Comparison of ENCODE assay signal across 19 mouse cellular contexts in genomic region chr4:126748381-126748780, GRCm38 (mm10). TPM values are rescaled to one million over a fixed set of nuclear protein-coding genes. Genes with fewer than 3 reads are reported as not detected.
DNase-seq lines count a peak whose midpoint lies in the region; ATAC-seq and TF ChIP-seq lines count a peak whose summit lies in the region.
"Had no signal": no experiment of that assay in that cellular context is flagged by ENCODE, and none has a peak within 500 bp of the region (broad histone marks: within the 10 kb centered on the region; RNA-seq: fewer than 3 reads in every experiment).

No protein-coding gene starts in this region.

- no peak overlapping the region for H3ac ChIP-seq in myocyte (ENCODE audit: control insufficient read depth, insufficient read length)

- no peaks in the 10 kb centered on the region for H3K9me3 ChIP-seq in forebrain, embryonic 14.5 days (replicated peaks; ENCODE audit: control insufficient read depth, low read length)
- no peaks in the 10 kb centered on the region for H3K9me3 ChIP-seq in forebrain, embryonic 16.5 days (ENCODE audit: control insufficient read depth, low read length)
- no peaks in the 10 kb centered on the region for H3K9me3 ChIP-seq in megakaryocyte, embryonic 14.5 days
- H3K9me3 ChIP-seq: forebrain, embryonic 10.5 days; heart, embryonic 15.5 days; lung, embryonic 15.5 days had no signal

- H3K79me2 ChIP-seq in myocyte (ENCODE audit: control insufficient read depth, insufficient read depth): peaks cover 4% of the 10 kb centered on the region

- no peak overlapping the region for H3K4me3 ChIP-seq in forebrain, embryonic 14.5 days (ENCODE audit: low read depth, low read length)
- H3K4me3 ChIP-seq in forebrain, embryonic 16.5 days (replicated peaks; ENCODE audit: low read length): no peak overlapping the region
- H3K4me3 ChIP-seq in megakaryocyte, embryonic 14.5 days (replicated peaks): peak overlapping the region; percentile 10
- no peak overlapping the region for H3K4me3 ChIP-seq in myocyte
- H3K4me3 ChIP-seq: forebrain, embryonic 10.5 days; heart, embryonic 15.5 days; lung, embryonic 15.5 days had no signal

- DNase-seq in forebrain, embryonic 14.5 days (ENCODE audit: low spot score): no peak
- peak; percentile 36 to 43 for DNase-seq in cerebellum, postnatal 14 days
- DNase-seq in spleen, adult 18-20 months: no peak
- no peak for DNase-seq in heart, adult 8-10 months (ENCODE audit: low spot score)
- DNase-seq: adrenal gland, postnatal 10 days; gastrocnemius, postnatal 14 days; kidney, adult 9 months had no signal

- no peaks in the 10 kb centered on the region for H3K27me3 ChIP-seq in forebrain, embryonic 14.5 days (replicated peaks; ENCODE audit: control insufficient read depth, insufficient read depth, low read length)
- no peaks in the 10 kb centered on the region for H3K27me3 ChIP-seq in forebrain, embryonic 16.5 days (replicated peaks; ENCODE audit: control insufficient read depth, insufficient read depth, low read length)
- no peaks in the 10 kb centered on the region for H3K27me3 ChIP-seq in megakaryocyte, embryonic 14.5 days (replicated peaks)
- H3K27me3 ChIP-seq in myocyte (ENCODE audit: control insufficient read depth, insufficient read depth, insufficient read length): no peaks in the 10 kb centered on the region
- H3K27me3 ChIP-seq: heart, embryonic 15.5 days; lung, embryonic 15.5 days had no signal

- H3K9ac ChIP-seq in forebrain, embryonic 14.5 days (ENCODE audit: low read length): 0 out of 2 replicates have a peak overlapping the region, but pooled peaks have one; percentile 29
- H3K9ac ChIP-seq in forebrain, embryonic 16.5 days (replicated peaks; ENCODE audit: low read depth, low read length): no peak overlapping the region
- H3K9ac ChIP-seq: heart, embryonic 15.5 days; lung, embryonic 15.5 days had no signal

- H3K4me1 ChIP-seq in forebrain, embryonic 14.5 days (ENCODE audit: control insufficient read depth, insufficient read depth, low read length): peaks cover 28% of the 10 kb centered on the region
- H3K4me1 ChIP-seq in forebrain, embryonic 16.5 days (replicated peaks; ENCODE audit: control insufficient read depth, insufficient read depth, low read length): peaks cover 50% of the 10 kb centered on the region
- H3K4me1 ChIP-seq in megakaryocyte, embryonic 14.5 days: peaks cover 48% of the 10 kb centered on the region

- no peak overlapping the region for H3K4me2 ChIP-seq in forebrain, embryonic 14.5 days (ENCODE audit: low read length)
- no peak overlapping the region for H3K4me2 ChIP-seq in forebrain, embryonic 16.5 days (ENCODE audit: low read length)
- no peak overlapping the region for H3K4me2 ChIP-seq in myocyte (ENCODE audit: low read depth)
- H3K4me2 ChIP-seq: heart, embryonic 15.5 days; liver, embryonic 11.5 days; lung, embryonic 15.5 days had no signal

- H3K36me3 ChIP-seq in forebrain, embryonic 14.5 days (ENCODE audit: control insufficient read depth, insufficient read depth, low read length): peaks cover 57% of the 10 kb centered on the region
- peaks cover 19% of the 10 kb centered on the region for H3K36me3 ChIP-seq in forebrain, embryonic 16.5 days (ENCODE audit: control insufficient read depth, insufficient read depth)
- peaks cover 76% of the 10 kb centered on the region for H3K36me3 ChIP-seq in megakaryocyte, embryonic 14.5 days (replicated peaks; ENCODE audit: low read length)
- peaks cover 5% of the 10 kb centered on the region for H3K36me3 ChIP-seq in myocyte (ENCODE audit: control insufficient read depth, insufficient read depth)

- H3K27ac ChIP-seq in forebrain, embryonic 14.5 days (ENCODE audit: low read depth, low read length): no peak overlapping the region
- H3K27ac ChIP-seq in forebrain, embryonic 16.5 days (ENCODE audit: low read length): no peak overlapping the region
- H3K27ac ChIP-seq: forebrain, embryonic 10.5 days; heart, embryonic 15.5 days; lung, embryonic 15.5 days had no signal

- 91% methylated on average over 8 of the region's 8 CpGs for WGBS in forebrain, embryonic 14.5 days
- 87% methylated on average over 8 of the region's 8 CpGs for WGBS in forebrain, embryonic 16.5 days

- TF ChIP-seq POLR2A in myocyte (IDR thresholded peaks at IDR 0.05; ENCODE audit: insufficient read length, low read depth): no peak

- ATAC-seq in forebrain, embryonic 14.5 days: no peak
- ATAC-seq in forebrain, embryonic 16.5 days: no peak
- no peak for ATAC-seq in megakaryocyte, adult 5-6 weeks (ENCODE audit: poor library complexity, severe bottlenecking)

TF ChIP-seq in myocyte, 11 proteins besides CTCF, POLR2A, EP300 and RAD21:
- TF ChIP-seq MYOD1 (IDR thresholded peaks at IDR 0.05; ENCODE audit: control insufficient read depth in 1 of 3, insufficient read length in 2 of 3, low read depth in 2 of 3) (peak in 2 of 3 experiments; percentile 25 to 29), E2F4 (IDR thresholded peaks at IDR 0.05; ENCODE audit: insufficient read depth) (no peak)

RNA-seq across cellular contexts. Expression of gene Ncdn, which starts 4.9 kb away (rescaled TPM):
- polyA plus RNA-seq in forebrain, embryonic 14.5 days (2014; fragmentation: Nextera tagmentation; extraction: Ambion mirVana): 47.8 and 79.3 TPM in 2 replicates
- 120 and 129 TPM in 2 replicates for polyA plus RNA-seq in forebrain, embryonic 16.5 days (2015; fragmentation: Nextera tagmentation; extraction: Ambion mirVana)
- polyA plus RNA-seq in megakaryocyte, embryonic 14.5 days (2012; ENCODE audit: insufficient read depth, low replicate concordance): 33.6 and 37.4 TPM in 2 replicates
- 6.0 TPM in 2 replicates for total RNA-seq in megakaryocyte, adult 5-6 weeks (2015)
- 6.0 and 6.1 TPM in 2 replicates for total RNA-seq in megakaryocyte, adult 5-6 weeks (2017)
- polyA plus RNA-seq in myocyte (2012; fragmentation: generic; extraction: Trizol): 25.8 TPM
- total RNA-seq in heart, adult 8-10 months (2022): 10 to 100 TPM; 17.2 to 20.1 (median 17.8) TPM

RNA-seq across cellular contexts. Expression of gene AU040320, which starts 5.0 kb away (rescaled TPM):
- 28.2 and 35.4 TPM in 2 replicates for polyA plus RNA-seq in forebrain, embryonic 14.5 days (2014; fragmentation: Nextera tagmentation; extraction: Ambion mirVana)
- polyA plus RNA-seq in forebrain, embryonic 16.5 days (2015; fragmentation: Nextera tagmentation; extraction: Ambion mirVana): 32.8 and 35.0 TPM in 2 replicates
- polyA plus RNA-seq in megakaryocyte, embryonic 14.5 days (2012; ENCODE audit: insufficient read depth, low replicate concordance): 18.6 and 47.8 TPM in 2 replicates
- total RNA-seq in megakaryocyte, adult 5-6 weeks (2015): 18.7 and 24.2 TPM in 2 replicates
- 18.6 and 20.7 TPM in 2 replicates for total RNA-seq in megakaryocyte, adult 5-6 weeks (2017)
- 56.6 TPM for polyA plus RNA-seq in myocyte (2012; fragmentation: generic; extraction: Trizol)
- 10 to 100 TPM; 27.8 to 33.6 (median 31.3) TPM for total RNA-seq in heart, adult 8-10 months (2022)

RNA-seq across cellular contexts. Expression of gene Tfap2e, which starts 12.3 kb away (rescaled TPM):
- polyA plus RNA-seq in forebrain, embryonic 14.5 days (2014; fragmentation: Nextera tagmentation; extraction: Ambion mirVana): 0.69 and 1.0 TPM in 2 replicates
- 0.34 and 0.75 TPM in 2 replicates for polyA plus RNA-seq in forebrain, embryonic 16.5 days (2015; fragmentation: Nextera tagmentation; extraction: Ambion mirVana)
- not detected in 2 replicates for polyA plus RNA-seq in megakaryocyte, embryonic 14.5 days (2012; ENCODE audit: insufficient read depth, low replicate concordance)
- not detected in 2 replicates for total RNA-seq in megakaryocyte, adult 5-6 weeks (2015)
- not detected in 2 replicates for total RNA-seq in megakaryocyte, adult 5-6 weeks (2017)
- 0.02 TPM for polyA plus RNA-seq in myocyte (2012; fragmentation: generic; extraction: Trizol)
- total RNA-seq in heart, adult 8-10 months (2022): under 1 TPM in 1 of 4 experiments, not detected in 3; 0.11 TPM
- total RNA-seq: adrenal gland, postnatal 10 days; gastrocnemius, postnatal 14 days; left cerebral cortex, adult 8-10 months had no signal
- polyA plus RNA-seq: C2C12; embryonic facial prominence, embryonic 11.5 days; heart, embryonic 15.5 days; liver, embryonic 11.5 days; neural tube, embryonic 14.5 days had no signal

Comparison
In these comparisons a context has a peak if more than half of its experiments do, and no peak if none do; other contexts are left out.
1. DNase-seq: peak in cerebellum, postnatal 14 days (2 of 2); none in forebrain, embryonic 14.5 days (single experiment), spleen, adult 18-20 months (0 of 2) and heart, adult 8-10 months (single experiment).